Mouse (Mus musculus) limb, embryonic 14.5 days (tissue): Measurements from ENCODE around the gene Card9. TPM values are rescaled to one million over a fixed set of nuclear protein-coding genes. Genes with fewer than 3 reads are reported as not detected.

Experiments
- ATAC-seq: fragments of 200-750 bp; cut with Nextera tagmentation; 2 replicates; pipeline ENCODE4 v1.8.0; 2017; ENCODE audit warnings: low read depth, moderate number of reproducible peaks, moderate TSS enrichment; ENCODE audit not compliant: low FRiP score
- DNase-seq: peaks from one replicate; pipeline ENCODE4 v3.0.0-alpha.2; 2015; ENCODE audit warnings: low spot score
- H3K27ac ChIP-seq: fragments of 300-500 bp; sonication (generic); replicated peaks from 2 replicates; pipeline ENCODE4 v1.5.1; 2014; ENCODE audit warnings: low read depth, mild to moderate bottlenecking, low read length, moderate library complexity, mixed read lengths
- H3K27me3 ChIP-seq: fragments of 300-500 bp; sonication (generic); 2 replicates; pipeline ENCODE4 v1.6.1; 2014; ENCODE audit warnings: low read length, mixed read lengths; ENCODE audit not compliant: control insufficient read depth, insufficient read depth
- H3K36me3 ChIP-seq: fragments of 300-500 bp; sonication (generic); 2 replicates; pipeline ENCODE4 v1.6.1; 2014; ENCODE audit warnings: mild to moderate bottlenecking, low read length, moderate library complexity, mixed read lengths; ENCODE audit not compliant: control insufficient read depth, insufficient read depth
- H3K4me1 ChIP-seq: fragments of 300-500 bp; sonication (generic); 2 replicates; pipeline ENCODE4 v1.6.1; 2014; ENCODE audit warnings: antibody characterized with exemption, low read length, mixed read lengths; ENCODE audit not compliant: control insufficient read depth, insufficient read depth
- H3K4me2 ChIP-seq: fragments of 300-500 bp; sonication (generic); replicated peaks from 2 replicates; pipeline ENCODE4 v1.6.1; 2014; ENCODE audit warnings: low read depth, mild to moderate bottlenecking, low read length, moderate library complexity; ENCODE audit not compliant: severe bottlenecking
- H3K4me3 ChIP-seq: fragments of 300-500 bp; sonication (generic); replicated peaks from 2 replicates; pipeline ENCODE4 v1.5.1; 2014; ENCODE audit warnings: low read length
- H3K9ac ChIP-seq: fragments of 300-500 bp; sonication (generic); 2 replicates; pipeline ENCODE4 v1.6.1; 2014; ENCODE audit warnings: mild to moderate bottlenecking, low read depth, low read length, moderate library complexity; ENCODE audit not compliant: severe bottlenecking
- H3K9me3 ChIP-seq: fragments of 300-500 bp; sonication (generic); 2 replicates; pipeline ENCODE4 v1.6.1; 2016; ENCODE audit warnings: low read length; ENCODE audit not compliant: control insufficient read depth
- POLR2A ChIP-seq: fragments of 200-500 bp; IDR thresholded peaks from 2 replicates; pipeline ENCODE4 v1.8.0; 2012; ENCODE audit warnings: inconsistent platforms, mild to moderate bottlenecking, moderate library complexity, borderline replicate concordance; ENCODE audit not compliant: insufficient read depth, insufficient read length; ENCODE audit errors: extremely low read depth
- WGBS: fragments of 180-500 bp; shearing (Covaris S2); extraction: QIAGEN DNeasy Blood & Tissue Kit; methylation state at CpG from one replicate; pipeline ENCODE4 v1.1.7; 2014; 5-methylcytosine and 5-hydroxymethylcytosine counted together
- polyA plus RNA-seq, 2 experiments: library from polyadenylated mRNA; depleted of rRNA in 1 of 2; stranded (reverse) in 1 of 2; unstranded in 1 of 2; fragments of >200 nt; fragmentation: Nextera tagmentation in 1 of 2; extraction: Ambion mirVana in 1 of 2; gene quantifications; 2 replicates each; pipeline versions ENCODE4 v1.2.1 to v1.2.3; 2012 to 2014

The Card9 gene
- polyA plus RNA-seq, 2 experiments, result 1.2 to 4.1 TPM

GRCm38 (mm10) chr2:26325386-26326181, 35.1 kb downstream of the Card9 start:
- H3K36me3 ChIP-seq, result peaks cover 78% of the 10 kb centered on the region
- peak; percentile 60; the same call in 1 of the 2 replicates for ATAC-seq
- no peak for DNase-seq

GRCm38 (mm10) chr2:26324917-26325316, 35.8 kb downstream of the Card9 start:
- DNase-seq (no peak), ATAC-seq (no peak)
- Histone ChIP-seq H3K27ac (no peak overlapping the region), H3K9me3 (no peaks in the 10 kb centered on the region), H3K4me2 (no peak overlapping the region), H3K36me3 (peaks cover 75% of the 10 kb centered on the region), H3K4me1 (no peaks in the 10 kb centered on the region), H3K27me3 (no peaks in the 10 kb centered on the region), H3K9ac (no peak overlapping the region), H3K4me3 (no peak overlapping the region)
- 60% methylated on average over 2 of the region's 2 CpGs for WGBS
- no peak for TF ChIP-seq POLR2A

More at GRCm38 (mm10) chr2:26325386-26326181, 35.1 kb downstream of the Card9 start:
- H3K27ac ChIP-seq, result no peak overlapping the region
- no peaks in the 10 kb centered on the region for H3K9me3 ChIP-seq
- H3K4me3 ChIP-seq, result no peak overlapping the region
- no peaks in the 10 kb centered on the region for H3K27me3 ChIP-seq
- no peak for TF ChIP-seq POLR2A
- H3K9ac ChIP-seq, result no peak overlapping the region
- 65% methylated on average over 15 of the region's 15 CpGs for WGBS
- no peak overlapping the region for H3K4me2 ChIP-seq
- H3K4me1 ChIP-seq, result no peaks in the 10 kb centered on the region

GRCm38 (mm10) chr2:26323589-26324325, 37.0 kb downstream of the Card9 start:
- WGBS, result 89% methylated on average over 13 of the region's 13 CpGs
- H3K9me3 ChIP-seq, result no peaks in the 10 kb centered on the region
- no peak overlapping the region for H3K4me3 ChIP-seq
- no peak overlapping the region for H3K9ac ChIP-seq
- no peaks in the 10 kb centered on the region for H3K27me3 ChIP-seq
- ATAC-seq (no peak), DNase-seq (no peak)
- H3K36me3 ChIP-seq, result peaks cover 70% of the 10 kb centered on the region
- no peak for TF ChIP-seq POLR2A
- H3K27ac ChIP-seq, result no peak overlapping the region
- H3K4me1 ChIP-seq, result peaks cover 3% of the 10 kb centered on the region; the same call in 1 of the 2 replicates
- no peak overlapping the region for H3K4me2 ChIP-seq

GRCm38 (mm10) chr2:26320245-26321185, 40.2 kb downstream of the Card9 start:
- H3K9me3 ChIP-seq, result no peaks in the 10 kb centered on the region
- DNase-seq, result no peak
- H3K4me2 ChIP-seq, result no peak overlapping the region
- TF ChIP-seq POLR2A, result no peak
- peaks cover 53% of the 10 kb centered on the region for H3K36me3 ChIP-seq
- no peaks in the 10 kb centered on the region for H3K27me3 ChIP-seq
- WGBS, result 90% methylated on average over 14 of the region's 14 CpGs
- H3K4me3 ChIP-seq, result no peak overlapping the region
- no peak for ATAC-seq
- H3K9ac ChIP-seq, result no peak overlapping the region
- no peak overlapping the region for H3K27ac ChIP-seq
- H3K4me1 ChIP-seq, result peaks cover 25% of the 10 kb centered on the region
